ENCODE assay signal across 10 mouse cellular contexts in genomic region chr3:89817056-89817455, GRCm38 (mm10). TPM values are rescaled to one million over a fixed set of nuclear protein-coding genes. Genes with fewer than 3 reads are reported as not detected.
DNase-seq lines count a peak whose midpoint lies in the region; ATAC-seq and TF ChIP-seq lines count a peak whose summit lies in the region.
"Had no signal": no experiment of that assay in that cellular context is flagged by ENCODE, and none has a peak within 500 bp of the region (broad histone marks: within the 10 kb centered on the region; RNA-seq: fewer than 3 reads in every experiment).

No protein-coding gene starts in this region.

- H3K27ac ChIP-seq in heart, postnatal 0 days (ENCODE audit: low read depth), result no peak overlapping the region
- H3K27ac ChIP-seq: embryonic facial prominence, embryonic 15.5 days; limb, embryonic 12.5 days had no signal

- H3K4me2 ChIP-seq in heart, postnatal 0 days (ENCODE audit: low read depth, low read length), result no peak overlapping the region
- H3K4me2 ChIP-seq: embryonic facial prominence, embryonic 15.5 days; limb, embryonic 12.5 days had no signal

- no peak for TF ChIP-seq EP300 in heart, postnatal 0 days (IDR thresholded peaks at IDR 0.05; ENCODE audit: low read depth)

- no peaks in the 10 kb centered on the region for H3K36me3 ChIP-seq in heart, postnatal 0 days (replicated peaks; ENCODE audit: control insufficient read depth, insufficient read depth, low read length)
- H3K36me3 ChIP-seq: embryonic facial prominence, embryonic 15.5 days; limb, embryonic 12.5 days had no signal

- no peaks in the 10 kb centered on the region for H3K4me1 ChIP-seq in heart, postnatal 0 days (ENCODE audit: control insufficient read depth, insufficient read depth)
- H3K4me1 ChIP-seq: embryonic facial prominence, embryonic 15.5 days; limb, embryonic 12.5 days had no signal

- H3K9ac ChIP-seq in heart, postnatal 0 days (replicated peaks; ENCODE audit: low read depth, low read length), result no peak overlapping the region
- H3K9ac ChIP-seq: embryonic facial prominence, embryonic 15.5 days; limb, embryonic 12.5 days had no signal

- H3K27me3 ChIP-seq in heart, postnatal 0 days (ENCODE audit: control insufficient read depth, insufficient read depth, low read length), result no peaks in the 10 kb centered on the region
- H3K27me3 ChIP-seq: embryonic facial prominence, embryonic 15.5 days; limb, embryonic 12.5 days had no signal

- WGBS in heart, postnatal 0 days, result 53% methylated on average over 4 of the region's 4 CpGs

- peak; percentile 15 to 60 for DNase-seq in kidney, adult 8-10 months
- DNase-seq in kidney, adult 11 months, result no peak
- peak; percentile 63 to 69 for DNase-seq in B cell, adult 2 months
- peak; percentile 50 for DNase-seq in MEL-GATA-1-ER (ENCODE audit: extremely low read depth, low read depth)
- DNase-seq in heart, postnatal 0 days (ENCODE audit: low spot score), result no peak
- peak; percentile 55 to 78 for DNase-seq in spleen, postnatal 10 days (ENCODE audit: low spot score in 2 of 2)
- no peak for DNase-seq in Muller cell, postnatal 12 days (ENCODE audit: inconsistent ontology term)
- DNase-seq in retina, embryonic 14.5 days (ENCODE audit: low spot score), result no peak

- no peak for ATAC-seq in heart, postnatal 0 days (ENCODE audit: insufficient read depth, low read depth)

- H3K4me3 ChIP-seq in heart, postnatal 0 days (ENCODE audit: low read depth, low read length), result no peak overlapping the region
- H3K4me3 ChIP-seq: embryonic facial prominence, embryonic 15.5 days; limb, embryonic 12.5 days had no signal

- H3K9me3 ChIP-seq in heart, postnatal 0 days (replicated peaks; ENCODE audit: control insufficient read depth, low read length), result no peaks in the 10 kb centered on the region
- H3K9me3 ChIP-seq: embryonic facial prominence, embryonic 15.5 days; limb, embryonic 12.5 days had no signal

- TF ChIP-seq CTCF in heart, postnatal 0 days (IDR thresholded peaks at IDR 0.05; ENCODE audit: low read depth), result peak; percentile 42

RNA-seq across cellular contexts. Expression of gene She, which starts 14.1 kb away (rescaled TPM):
- 11.9 and 14.1 TPM in 2 replicates for total RNA-seq in heart, postnatal 0 days (2014; rRNA removed; ENCODE audit: low replicate concordance)
- polyA plus RNA-seq in heart, postnatal 0 days (2015; fragmentation: Nextera tagmentation; extraction: Ambion mirVana), result 4.0 and 4.6 TPM in 2 replicates

RNA-seq across cellular contexts. Expression of gene Ube2q1, which starts 43.6 kb away (rescaled TPM):
- total RNA-seq in heart, postnatal 0 days (2014; rRNA removed; ENCODE audit: low replicate concordance), result 36.7 and 80.1 TPM in 2 replicates
- 4.7 and 5.5 TPM in 2 replicates for polyA plus RNA-seq in heart, postnatal 0 days (2015; fragmentation: Nextera tagmentation; extraction: Ambion mirVana)

RNA-seq across cellular contexts. Expression of gene Chrnb2, which starts 52.6 kb away (rescaled TPM):
- total RNA-seq in heart, postnatal 0 days (2014; rRNA removed; ENCODE audit: low replicate concordance), result 0.11 and 0.15 TPM in 2 replicates
- 0.11 and 0.20 TPM in 2 replicates for polyA plus RNA-seq in heart, postnatal 0 days (2015; fragmentation: Nextera tagmentation; extraction: Ambion mirVana)

Comparison
In these comparisons a context has a peak if more than half of its experiments do, and no peak if none do; other contexts are left out.
1. DNase-seq: peak in kidney, adult 8-10 months (2 of 2), B cell, adult 2 months (2 of 2), MEL-GATA-1-ER (single experiment) and spleen, postnatal 10 days (2 of 2); none in kidney, adult 11 months (single experiment), heart, postnatal 0 days (single experiment), Muller cell, postnatal 12 days (single experiment) and retina, embryonic 14.5 days (single experiment).